Mouse (Mus musculus) heart, postnatal 36 days (tissue): Measurements from ENCODE around the gene 3110070M22Rik. TPM values are rescaled to one million over a fixed set of nuclear protein-coding genes. Genes with fewer than 3 reads are reported as not detected.
"Not testable (repeated sequence)": the region's sequence is repeated elsewhere in the genome, so short reads cannot be mapped to it uniquely, and the experiment has no call there.

Source experiments
- DNase-seq, 2 experiments: peaks; one replicate each; pipeline ENCODE4 v3.0.0; 2021 to 2022
- intact Hi-C: fragments of 180-260 bp; cut with DNase I; formaldehyde crosslinking; loops from one replicate; pipeline ENCODE4 v1.15.1; 2025
- total RNA-seq, 2 experiments: library from RNA; stranded (reverse); gene quantifications; 2 replicates each; pipeline ENCODE4 v1.2.3; 2021

3110070M22Rik gene
- total RNA-seq, result 1 to 10 TPM in 1 of 2 experiments, under 1 TPM in 1; 0.79 to 1.2 TPM

GRCm38 (mm10) chr13:119487880-119488580 lies at the start of gene 3110070M22Rik, which contains the start of gene Tmem267:
Gene 3110070M22Rik, minus strand, starts transcription at chr13:119488383.
Gene Tmem267, plus strand, starts transcription at chr13:119488039.
- peak; percentile 87 to 89 for DNase-seq
- intact Hi-C loops, result no loop called here

- intact Hi-C loops, DNase-seq: not testable (repeated sequence)
Measured at GRCm38 (mm10) chr13:119494938-119495337, 6.8 kb upstream of the 3110070M22Rik start.

GRCm38 (mm10) chr13:119492083-119492482 lies 3.9 kb upstream of the 3110070M22Rik start:
- intact Hi-C loops, DNase-seq: not testable (repeated sequence)

- intact Hi-C loops, result no loop called here
- no peak for DNase-seq
Measured at GRCm38 (mm10) chr13:119487354-119487753, 829 bp downstream of the 3110070M22Rik start.

GRCm38 (mm10) chr13:119477789-119478188 lies 10.4 kb downstream of the 3110070M22Rik start:
- no peak for DNase-seq
- intact Hi-C loops, result no loop called here

- DNase-seq, result no peak
- intact Hi-C loops, result no loop called here
Measured at GRCm38 (mm10) chr13:119476631-119477030, 11.6 kb downstream of the 3110070M22Rik start.

GRCm38 (mm10) chr13:119462596-119463560 lies 25.3 kb downstream of the 3110070M22Rik start, which contains the start of gene 4833420G17Rik:
Gene 4833420G17Rik, plus strand, starts transcription at chr13:119462768.
- intact Hi-C loops, result loop anchor here (2.0 to 5.0 kb wide), 2 partner anchors 34 to 56 kb away; partner anchors contain the start of gene Paip1
- peak; percentile 89 for DNase-seq

GRCm38 (mm10) chr13:119461900-119462595 lies 26.1 kb downstream of the 3110070M22Rik start:
- intact Hi-C loops, result loop anchor here (2.0 to 5.0 kb wide), 2 partner anchors 33 to 55 kb away; partner anchors contain the start of gene Paip1
- no peak for DNase-seq

GRCm38 (mm10) chr13:119456342-119456741 lies 31.8 kb downstream of the 3110070M22Rik start:
- DNase-seq, result no peak
- intact Hi-C loops, result no loop called here

- no peak for DNase-seq
- intact Hi-C loops, result no loop called here
Measured at GRCm38 (mm10) chr13:119455082-119455481, 33.1 kb downstream of the 3110070M22Rik start.

- no peak for DNase-seq
- intact Hi-C loops, result no loop called here
Measured at GRCm38 (mm10) chr13:119453563-119453962, 34.6 kb downstream of the 3110070M22Rik start.

GRCm38 (mm10) chr13:119442244-119442643 lies 45.9 kb downstream of the 3110070M22Rik start:
- intact Hi-C loops, result no loop called here
- no peak for DNase-seq

Other genes starting within 250 kb of the 3110070M22Rik start
- 100 to 1,000 TPM; 114 to 117 TPM for gene Paip1, start 59.8 kb downstream of the 3110070M22Rik start, total RNA-seq
- 1 to 10 TPM; 7.9 to 9.1 TPM for gene 4833420G17Rik, start 25.6 kb downstream of the 3110070M22Rik start, total RNA-seq
- gene Tmem267, start 344 bp downstream of the 3110070M22Rik start, total RNA-seq, result 10 to 100 TPM; 10.3 to 11.5 TPM
- gene Ccl28, start 135.4 kb upstream of the 3110070M22Rik start, total RNA-seq, result not detected
- 10 to 100 TPM; 38.6 to 39.0 TPM for gene Hmgcs1, start 202.0 kb upstream of the 3110070M22Rik start, total RNA-seq